Mouse (Mus musculus): Measurements from ENCODE around the gene Gatd1. TPM values are rescaled to one million over a fixed set of nuclear protein-coding genes. Genes with fewer than 3 reads are reported as not detected.
"Not testable (repeated sequence)": the region's sequence is repeated elsewhere in the genome, so short reads cannot be mapped to it uniquely, and the experiment has no call there.

Gatd1 gene
- polyA plus RNA-seq, 1 experiment = 33.6 TPM

GRCm38 (mm10) chr7:141447110-141447991, 33.4 kb upstream of the Gatd1 start, which contains the start of gene Rplp2:
Gene Rplp2, plus strand, starts transcription at chr7:141447370.
- TF ChIP-seq POLR2A (IDR thresholded peaks at IDR 0.05; ENCODE audit: borderline replicate concordance, control insufficient read depth, low read depth, low read length) (peak; percentile 93; the same call in 1 of the 2 replicates), CTCF (IDR thresholded peaks at IDR 0.05; ENCODE audit: control insufficient read depth, insufficient read depth, low read length) (no peak)
- WGBS = under 1% methylated on average over 63 of the region's 63 CpGs
- peak within 1 kb of the TSS; percentile 94 for H3K4me3 ChIP-seq (replicated peaks; ENCODE audit: control insufficient read depth, low read depth, low read length)
- peak within 1 kb of the TSS; percentile 76 for H3K27ac ChIP-seq (ENCODE audit: control insufficient read depth, insufficient read depth, low read depth, low read length, poor library complexity)
- H3K4me1 ChIP-seq (ENCODE audit: control insufficient read depth, insufficient read depth, low read length) = peaks cover 2% of the 10 kb centered on the region; the same call in 1 of the 2 replicates

- 74% methylated on average over 3 of the region's 3 CpGs for WGBS
- not testable (repeated sequence) for H3K4me3 ChIP-seq (replicated peaks; ENCODE audit: control insufficient read depth, low read depth, low read length); H3K4me1 ChIP-seq (ENCODE audit: control insufficient read depth, insufficient read depth, low read length); H3K27ac ChIP-seq (ENCODE audit: control insufficient read depth, insufficient read depth, low read depth, low read length, poor library complexity)
Observed at GRCm38 (mm10) chr7:141446374-141446773, 32.4 kb upstream of the Gatd1 start.

- H3K27ac ChIP-seq (ENCODE audit: control insufficient read depth, insufficient read depth, low read depth, low read length, poor library complexity) = peak within 1 kb of the TSS; percentile 40
- WGBS = under 1% methylated on average over 25 of the region's 25 CpGs
Observed at GRCm38 (mm10) chr7:141443828-141444237, 29.9 kb upstream of the Gatd1 start, which contains the start of gene Pidd1. Gene Pidd1, minus strand, starts transcription at chr7:141444025.

GRCm38 (mm10) chr7:141443081-141443821, 29.3 kb upstream of the Gatd1 start:
- no peak for TF ChIP-seq POLR2A (IDR thresholded peaks at IDR 0.05; ENCODE audit: borderline replicate concordance, control insufficient read depth, low read depth, low read length)
- TF ChIP-seq CTCF (IDR thresholded peaks at IDR 0.05; ENCODE audit: control insufficient read depth, insufficient read depth, low read length) = peak; percentile 47; the same call in 1 of the 2 replicates
- Histone ChIP-seq H3K4me3 (replicated peaks; ENCODE audit: control insufficient read depth, low read depth, low read length) (peak overlapping the region; percentile 71), H3K4me1 (ENCODE audit: control insufficient read depth, insufficient read depth, low read length) (peaks cover 2% of the 10 kb centered on the region; the same call in 1 of the 2 replicates), H3K27ac (ENCODE audit: control insufficient read depth, insufficient read depth, low read depth, low read length, poor library complexity) (0 out of 2 replicates have a peak overlapping the region, but pooled peaks have one; percentile 13)
- 11% methylated on average over 12 of the region's 12 CpGs for WGBS

More at GRCm38 (mm10) chr7:141443828-141444237, 29.9 kb upstream of the Gatd1 start, which contains the start of gene Pidd1:
- H3K4me1 ChIP-seq (ENCODE audit: control insufficient read depth, insufficient read depth, low read length) = peaks cover 2% of the 10 kb centered on the region; the same call in 1 of the 2 replicates
- peak within 1 kb of the TSS; percentile 71 for H3K4me3 ChIP-seq (replicated peaks; ENCODE audit: control insufficient read depth, low read depth, low read length)
- TF ChIP-seq CTCF (IDR thresholded peaks at IDR 0.05; ENCODE audit: control insufficient read depth, insufficient read depth, low read length) = no peak
- TF ChIP-seq POLR2A (IDR thresholded peaks at IDR 0.05; ENCODE audit: borderline replicate concordance, control insufficient read depth, low read depth, low read length) = peak; percentile 73; the same call in 1 of the 2 replicates

DNA sequence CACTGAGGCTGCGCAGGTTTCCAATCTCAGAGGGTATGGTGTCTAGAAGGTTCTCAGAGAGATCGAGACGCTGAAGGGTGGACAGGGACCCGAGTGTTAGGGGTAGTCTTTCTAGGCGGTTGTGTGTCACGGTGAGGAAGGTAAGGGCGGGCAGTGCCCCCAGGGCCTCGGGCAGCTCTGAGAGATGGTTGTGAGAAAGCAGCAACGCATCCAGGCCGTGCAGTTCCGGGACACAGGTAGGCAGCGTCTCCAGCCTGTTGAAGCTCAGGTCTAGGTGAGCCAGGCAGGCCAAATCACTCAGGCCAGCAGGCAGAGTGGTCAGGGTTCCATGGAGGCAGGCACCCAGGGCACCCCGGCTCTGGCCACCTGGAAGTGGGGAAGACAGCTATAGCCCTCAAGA, 28.3 kb upstream of the Gatd1 start:
- TF ChIP-seq CTCF (IDR thresholded peaks at IDR 0.05; ENCODE audit: control insufficient read depth, insufficient read depth, low read length) = no peak
- no peak for TF ChIP-seq POLR2A (IDR thresholded peaks at IDR 0.05; ENCODE audit: borderline replicate concordance, control insufficient read depth, low read depth, low read length)
- peak overlapping the region; percentile 71 for H3K4me3 ChIP-seq (replicated peaks; ENCODE audit: control insufficient read depth, low read depth, low read length)
- no peak overlapping the region for H3K27ac ChIP-seq (ENCODE audit: control insufficient read depth, insufficient read depth, low read depth, low read length, poor library complexity)
- WGBS = 92% methylated on average over 13 of the region's 13 CpGs
- peaks cover 2% of the 10 kb centered on the region; the same call in 1 of the 2 replicates for H3K4me1 ChIP-seq (ENCODE audit: control insufficient read depth, insufficient read depth, low read length)

GRCm38 (mm10) chr7:141441460-141441859, 27.5 kb upstream of the Gatd1 start:
- WGBS = 95% methylated on average over 9 of the region's 9 CpGs
- H3K27ac ChIP-seq (ENCODE audit: control insufficient read depth, insufficient read depth, low read depth, low read length, poor library complexity) = no peak overlapping the region
- peaks cover 2% of the 10 kb centered on the region; the same call in 1 of the 2 replicates for H3K4me1 ChIP-seq (ENCODE audit: control insufficient read depth, insufficient read depth, low read length)
- H3K4me3 ChIP-seq (replicated peaks; ENCODE audit: control insufficient read depth, low read depth, low read length) = no peak overlapping the region
- TF ChIP-seq CTCF (IDR thresholded peaks at IDR 0.05; ENCODE audit: control insufficient read depth, insufficient read depth, low read length) (no peak), POLR2A (IDR thresholded peaks at IDR 0.05; ENCODE audit: borderline replicate concordance, control insufficient read depth, low read depth, low read length) (no peak)

DNA sequence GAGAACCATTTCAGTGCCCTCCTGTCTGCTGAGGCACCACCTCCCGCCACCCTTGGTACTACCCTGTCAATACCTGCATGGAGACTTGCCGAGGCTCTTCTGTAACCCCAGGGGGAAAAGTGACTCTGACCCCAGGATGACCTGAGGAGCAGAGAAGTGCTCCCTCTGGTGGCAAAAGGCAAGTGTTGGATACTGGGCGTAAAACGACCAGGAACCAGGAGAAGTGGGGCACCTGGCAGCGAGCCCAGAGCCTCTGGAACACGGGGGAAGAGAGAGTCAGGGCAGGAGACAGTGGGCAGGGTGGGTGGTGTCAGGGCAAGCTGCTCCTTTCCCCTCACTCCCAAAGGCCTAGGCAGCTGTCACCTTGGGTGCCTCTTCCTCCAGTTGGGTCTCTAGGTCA, 26.7 kb upstream of the Gatd1 start:
- Histone ChIP-seq H3K4me1 (ENCODE audit: control insufficient read depth, insufficient read depth, low read length) (peaks cover 5% of the 10 kb centered on the region), H3K4me3 (replicated peaks; ENCODE audit: control insufficient read depth, low read depth, low read length) (no peak overlapping the region), H3K27ac (ENCODE audit: control insufficient read depth, insufficient read depth, low read depth, low read length, poor library complexity) (no peak overlapping the region)
- TF ChIP-seq CTCF (IDR thresholded peaks at IDR 0.05; ENCODE audit: control insufficient read depth, insufficient read depth, low read length) (peak; percentile 77), POLR2A (IDR thresholded peaks at IDR 0.05; ENCODE audit: borderline replicate concordance, control insufficient read depth, low read depth, low read length) (no peak)
- 27% methylated on average over 6 of the region's 6 CpGs for WGBS

GRCm38 (mm10) chr7:141439811-141440210, 25.9 kb upstream of the Gatd1 start:
- 96% methylated on average over 11 of the region's 11 CpGs for WGBS
- no peak overlapping the region for H3K4me3 ChIP-seq (replicated peaks; ENCODE audit: control insufficient read depth, low read depth, low read length)
- H3K27ac ChIP-seq (ENCODE audit: control insufficient read depth, insufficient read depth, low read depth, low read length, poor library complexity) = no peak overlapping the region
- TF ChIP-seq POLR2A (IDR thresholded peaks at IDR 0.05; ENCODE audit: borderline replicate concordance, control insufficient read depth, low read depth, low read length) (no peak), CTCF (IDR thresholded peaks at IDR 0.05; ENCODE audit: control insufficient read depth, insufficient read depth, low read length) (no peak)
- H3K4me1 ChIP-seq (ENCODE audit: control insufficient read depth, insufficient read depth, low read length) = peaks cover 5% of the 10 kb centered on the region

All from bone marrow, adult 2 months (tissue).